Mouse (Mus musculus) kidney, postnatal 14 days (tissue): Measurements from ENCODE around the gene 9530003J23Rik.
"Not testable (repeated sequence)": the region's sequence is repeated elsewhere in the genome, so short reads cannot be mapped to it uniquely, and the experiment has no call there.

Experiments used
- DNase-seq: peaks from one replicate; pipeline ENCODE4 v3.0.0; 2022; ENCODE audit warnings: mixed read lengths

9530003J23Rik gene

DNA sequence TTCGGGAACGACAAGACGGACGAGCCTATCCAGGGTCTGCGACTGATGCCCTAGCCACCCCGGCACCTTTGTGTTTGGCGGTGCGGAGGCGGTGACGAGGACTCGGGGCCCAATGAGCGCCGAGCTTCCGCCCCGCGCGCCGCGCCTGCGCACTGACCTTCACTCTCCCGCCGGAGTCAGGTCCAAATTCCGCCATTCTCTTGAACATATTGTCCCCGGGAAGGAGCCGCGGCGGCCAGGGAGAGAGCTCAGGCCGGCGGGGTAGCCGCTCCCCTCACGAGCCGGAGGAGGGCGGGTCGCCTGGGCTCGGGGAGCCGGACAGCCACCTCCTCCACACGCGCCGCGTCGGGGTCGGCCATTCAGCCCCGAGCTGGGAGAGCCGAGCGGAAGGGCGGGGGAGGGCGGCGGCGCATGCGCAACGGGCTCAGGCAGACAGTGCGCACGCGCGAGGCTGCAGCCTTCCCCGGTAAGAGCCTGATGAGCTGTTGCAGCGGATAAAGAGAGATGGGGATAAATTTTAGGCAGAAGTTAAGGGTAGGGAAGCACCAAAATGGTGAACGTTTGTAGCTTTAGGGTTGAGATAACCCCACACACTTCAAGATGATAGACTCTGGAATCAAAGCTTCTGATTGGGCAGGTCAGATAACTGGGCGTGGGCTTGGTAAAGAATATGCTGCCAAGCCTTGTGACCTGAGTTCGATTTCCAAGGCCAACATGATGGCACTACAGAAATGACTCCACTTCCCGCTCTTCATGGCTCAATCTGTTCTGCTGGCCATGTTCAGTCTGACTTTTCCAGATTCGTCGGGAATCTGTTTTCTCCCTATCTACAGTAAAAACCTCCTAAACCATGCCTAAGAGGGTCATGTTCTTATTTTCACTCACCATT lies 14.2 kb downstream of the 9530003J23Rik start, which contains the start of gene Yeats4:
Yeats4 (minus strand) TSS at position 406 of the 889 bp plus-strand sequence.
- peak; percentile 96 for DNase-seq

DNA sequence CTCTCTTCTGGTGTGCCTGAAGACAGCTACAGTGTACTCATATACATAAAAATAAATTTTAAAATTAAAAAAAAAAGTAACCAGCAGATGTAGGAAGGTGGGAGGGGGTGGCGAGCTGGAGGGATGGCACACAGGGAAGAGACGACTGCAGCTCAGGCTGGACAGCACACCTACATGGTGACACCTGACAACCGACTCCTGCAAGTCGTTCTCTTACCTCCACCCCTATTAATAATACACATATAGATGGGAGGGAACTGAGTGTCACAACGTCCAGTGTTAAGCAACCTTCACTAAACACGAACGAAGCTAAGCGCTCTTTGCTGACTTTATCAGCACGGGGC lies 14.8 kb downstream of the 9530003J23Rik start:
- no peak for DNase-seq

DNA sequence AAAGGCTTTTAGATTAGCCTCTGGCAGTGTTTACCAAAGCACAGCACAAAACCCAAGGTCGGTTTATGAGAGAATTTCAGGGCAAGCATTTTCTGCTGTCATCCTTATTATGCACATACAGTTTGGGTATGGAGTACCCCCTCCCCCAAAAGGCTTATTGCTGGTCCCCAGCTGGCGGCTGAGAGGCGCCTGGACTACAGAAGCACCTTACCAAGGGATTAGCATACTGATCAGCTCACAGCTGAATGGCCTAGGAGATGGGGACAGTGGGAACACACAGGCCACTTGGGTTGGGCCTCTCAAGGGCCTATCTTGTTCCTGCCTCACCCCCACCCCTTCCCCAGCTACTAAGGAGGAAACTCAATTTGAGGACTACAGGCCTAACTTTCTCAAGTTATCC lies 15.7 kb downstream of the 9530003J23Rik start:
- no peak for DNase-seq

DNA sequence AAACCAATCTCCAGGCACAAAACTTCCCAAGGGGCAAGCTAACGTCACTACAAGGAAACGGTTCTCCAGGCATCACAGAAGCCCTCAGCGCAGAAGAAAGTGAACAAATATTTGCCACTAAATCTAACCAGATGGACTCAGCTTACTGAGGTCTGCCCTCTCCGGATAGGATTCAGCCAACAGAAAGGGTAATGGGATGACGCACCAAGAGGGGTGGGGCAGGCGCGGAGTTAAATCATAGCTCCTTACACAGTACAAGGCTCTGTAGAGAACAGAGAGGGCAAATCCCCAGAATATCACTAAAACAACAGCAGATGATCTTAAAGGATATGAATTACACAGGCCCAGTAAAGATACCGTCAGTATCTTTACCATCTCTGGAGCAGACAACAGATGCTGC lies 20.2 kb downstream of the 9530003J23Rik start:
- DNase-seq, result no peak

DNA sequence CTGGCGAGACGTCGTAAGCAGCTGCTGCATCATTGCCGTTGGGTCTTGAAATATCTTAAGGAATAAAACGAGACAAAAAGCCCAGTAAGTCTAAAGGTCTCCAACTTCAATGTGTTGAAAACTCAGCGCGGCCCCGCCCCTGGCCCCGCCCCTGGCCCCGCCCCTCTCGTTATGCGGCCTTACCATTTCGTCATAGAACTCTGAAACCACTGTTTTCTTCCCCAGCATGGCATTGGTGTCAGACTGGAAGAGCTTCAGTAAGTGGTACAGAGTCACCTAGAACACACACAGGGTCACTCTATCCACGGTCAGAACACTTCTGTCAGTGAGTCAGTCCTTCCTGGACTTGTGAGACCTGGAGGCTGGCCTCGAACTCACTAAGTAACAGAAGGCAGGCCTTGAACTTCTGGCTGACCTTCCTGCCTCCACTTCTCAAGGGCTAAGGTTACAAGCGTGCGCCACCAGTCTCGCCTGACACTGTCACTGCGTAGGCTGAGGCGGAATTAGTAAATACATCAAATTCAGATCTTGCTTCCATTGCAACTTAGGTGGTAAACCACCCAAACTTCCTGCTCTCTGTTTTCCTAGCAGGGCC lies 21.2 kb downstream of the 9530003J23Rik start:
- no peak for DNase-seq

DNA sequence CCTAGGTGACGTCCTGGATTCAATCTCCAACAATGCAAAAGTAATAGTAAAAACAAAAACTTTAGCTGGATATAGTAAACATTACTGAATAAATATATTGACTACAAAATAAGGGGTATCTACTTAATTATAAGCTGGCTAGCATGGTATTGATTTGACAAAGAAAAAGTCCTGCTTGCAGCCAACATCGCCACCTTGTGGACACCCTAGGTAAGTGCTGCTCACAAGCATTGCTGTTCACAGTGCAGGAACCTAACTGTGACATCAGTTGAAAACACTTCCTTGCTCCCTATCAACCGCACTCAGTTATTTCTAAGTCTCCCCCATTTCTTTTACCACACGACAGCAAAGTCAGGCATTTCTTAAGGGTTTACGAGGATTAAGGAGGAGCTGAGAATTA lies 21.7 kb downstream of the 9530003J23Rik start:
- peak; percentile 42 for DNase-seq

DNA sequence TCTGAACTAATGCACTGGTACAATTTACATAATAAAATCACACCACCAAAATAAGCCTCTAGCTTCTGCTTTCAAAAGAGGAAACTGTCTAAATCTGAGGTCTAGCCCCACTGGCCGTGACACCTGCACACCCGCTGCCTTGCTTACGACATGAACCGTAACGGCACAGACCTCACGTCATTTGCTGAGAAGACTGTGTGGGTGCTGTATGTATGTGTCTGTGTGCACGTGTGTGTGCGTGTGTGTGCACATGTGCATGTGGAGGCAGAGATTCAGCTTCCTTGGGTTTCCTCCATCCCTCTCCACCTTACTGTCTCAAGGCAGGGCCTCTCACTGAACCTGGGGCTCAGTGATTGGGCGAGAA lies 22.4 kb downstream of the 9530003J23Rik start:
- DNase-seq, result no peak

DNA sequence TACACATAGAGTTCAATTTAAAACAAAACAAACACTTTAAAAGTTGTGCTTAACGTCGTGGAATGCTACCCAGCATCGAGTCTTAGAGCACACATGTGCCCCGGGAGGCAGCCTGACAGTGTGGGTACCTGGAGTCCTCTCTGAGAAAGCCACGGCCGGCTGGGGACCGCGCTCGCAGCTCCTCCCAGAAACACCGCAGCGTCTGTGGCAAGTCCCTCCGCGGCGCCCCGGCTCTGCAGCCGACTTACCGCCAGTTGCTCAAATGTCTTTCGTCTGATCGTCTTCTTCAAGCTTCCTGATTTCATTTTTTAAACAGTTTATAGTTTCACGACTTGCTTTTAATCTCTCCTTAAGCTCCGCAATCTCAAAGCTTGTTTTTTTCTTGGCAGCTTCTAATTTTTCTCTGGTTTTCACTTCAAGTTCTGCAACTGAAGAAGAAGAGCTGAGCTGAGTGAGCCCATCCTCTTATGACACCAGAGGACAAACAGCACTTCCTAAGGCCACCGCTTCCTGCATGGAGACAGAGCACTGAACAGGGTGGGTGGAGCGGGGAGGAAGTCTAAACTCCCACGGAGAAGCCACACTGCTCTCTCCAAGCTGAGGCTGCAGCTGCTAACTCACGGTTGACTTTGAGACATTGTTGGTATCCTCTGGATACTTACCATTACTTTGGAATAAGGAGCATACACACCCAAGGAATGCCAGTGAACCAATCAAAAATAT lies 22.9 kb downstream of the 9530003J23Rik start:
- DNase-seq, result no peak

DNA sequence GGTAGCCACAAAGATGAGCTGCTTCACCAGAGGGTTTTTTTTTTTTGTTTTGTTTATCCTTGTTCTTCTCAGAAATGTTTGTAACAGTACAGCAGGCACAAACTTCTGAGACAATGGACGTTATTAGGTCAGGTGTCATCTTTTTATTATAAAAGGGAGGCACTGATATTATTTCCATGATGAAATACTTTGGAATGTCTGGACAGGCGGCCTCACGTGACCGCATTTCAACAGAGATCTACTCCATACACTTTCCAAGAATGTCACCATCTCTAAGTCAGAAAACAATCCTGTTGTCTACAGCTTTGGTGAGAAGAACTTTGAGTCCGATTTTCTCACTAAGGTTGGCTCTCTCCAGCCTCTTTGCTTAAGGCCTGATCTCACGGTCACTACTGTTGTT lies 27.5 kb downstream of the 9530003J23Rik start:
- no peak for DNase-seq

DNA sequence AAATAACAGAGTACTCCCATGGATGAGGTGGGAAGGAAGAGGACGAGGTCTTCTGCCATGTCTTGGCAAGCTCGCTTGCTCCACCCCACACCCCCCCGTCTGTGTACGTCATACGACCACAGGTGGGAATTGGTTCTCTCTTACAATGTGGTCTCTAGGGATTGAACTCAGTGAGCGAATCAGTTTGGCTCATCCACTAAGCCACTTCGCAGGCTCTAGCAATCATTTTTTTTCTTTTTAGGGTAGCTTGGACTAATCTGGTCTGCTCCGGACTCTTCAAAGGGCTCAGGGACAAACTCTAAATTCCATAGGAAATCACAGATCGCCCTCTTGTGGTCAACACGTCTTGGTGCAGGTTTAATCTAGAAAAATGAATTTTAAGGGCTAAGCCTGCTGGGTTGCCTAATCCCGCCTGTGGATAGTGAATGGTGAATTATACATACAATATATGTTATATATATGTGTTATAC lies 29.0 kb downstream of the 9530003J23Rik start:
- peak; percentile 69 for DNase-seq

DNA sequence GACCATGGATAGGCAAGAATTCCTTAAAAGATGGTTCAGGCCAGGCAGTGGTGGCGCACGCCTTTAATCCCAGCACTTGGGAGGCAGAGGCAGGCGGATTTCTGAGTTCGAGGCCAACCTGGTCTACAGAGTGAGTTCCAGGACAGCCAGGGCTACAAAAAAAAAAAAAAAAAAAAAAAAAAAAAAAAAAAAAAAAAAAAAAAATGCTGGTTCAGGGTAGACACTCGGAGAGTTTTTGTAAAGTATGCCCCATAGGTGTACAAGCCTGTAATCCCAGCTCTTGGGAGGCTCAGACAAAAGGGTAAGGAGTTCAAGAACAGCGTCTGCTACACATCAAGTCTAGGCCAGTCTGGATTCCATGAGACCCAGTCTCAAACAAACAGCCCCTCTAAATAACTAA lies 29.7 kb downstream of the 9530003J23Rik start:
- DNase-seq, result not testable (repeated sequence)

DNA sequence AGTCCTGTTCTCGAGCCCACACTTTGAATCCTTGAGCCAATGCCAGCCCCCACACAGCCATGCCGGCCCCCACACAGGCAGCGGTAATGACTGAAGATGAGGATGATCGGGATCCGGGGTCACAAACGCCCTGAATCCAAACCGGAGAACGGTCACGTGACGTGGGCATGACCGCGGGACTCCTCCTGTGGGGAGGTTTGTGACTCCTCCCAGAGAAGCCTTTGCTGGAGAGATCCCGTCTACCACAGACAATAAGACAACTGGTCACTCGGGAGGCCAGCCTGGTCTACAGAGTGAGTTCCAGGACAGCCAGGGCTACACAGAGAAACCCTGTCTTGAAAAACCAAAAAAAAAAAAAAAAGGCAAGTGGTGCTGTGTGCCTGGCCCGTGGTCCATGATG lies 30.3 kb downstream of the 9530003J23Rik start:
- DNase-seq, result no peak

DNA sequence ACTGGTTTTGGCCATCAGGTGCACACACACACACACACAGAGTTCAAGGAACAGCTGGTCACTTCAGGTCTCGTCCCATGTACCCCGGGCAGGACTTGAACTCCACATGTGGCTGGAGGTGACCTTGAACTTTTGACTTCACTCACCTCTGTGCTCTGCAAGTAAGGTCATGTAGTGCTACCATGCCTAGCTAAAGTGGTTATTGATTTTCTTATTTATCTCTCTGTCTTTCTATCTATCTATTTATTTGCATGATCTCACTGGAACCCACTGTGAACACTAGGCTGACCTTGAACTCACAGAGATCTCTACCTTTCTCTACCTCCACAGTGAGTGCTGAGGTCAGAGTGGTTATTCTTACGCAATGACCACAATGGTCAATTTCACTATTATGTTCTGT lies 32.4 kb downstream of the 9530003J23Rik start:
- no peak for DNase-seq

DNA sequence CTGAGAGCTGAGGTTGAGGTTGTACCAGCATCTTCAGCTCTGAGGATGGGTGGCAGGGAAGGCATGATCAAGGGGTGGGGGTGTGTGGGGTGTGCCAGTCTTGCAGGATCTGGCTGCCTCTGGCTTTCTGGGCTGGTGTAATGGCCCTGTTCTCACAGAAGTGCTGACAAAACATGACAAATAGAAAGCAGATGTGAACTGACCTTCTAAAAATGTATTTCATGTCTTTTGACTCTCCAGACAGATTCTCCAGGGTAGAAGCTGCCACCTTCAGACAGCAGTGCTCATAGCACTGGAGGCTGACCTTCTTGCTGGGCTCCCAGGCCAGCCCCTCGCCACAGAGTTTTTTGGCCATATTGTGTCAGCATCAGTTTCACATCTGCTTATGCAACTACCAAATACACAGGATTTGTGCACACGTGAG lies 34.9 kb downstream of the 9530003J23Rik start:
- no peak for DNase-seq

DNA sequence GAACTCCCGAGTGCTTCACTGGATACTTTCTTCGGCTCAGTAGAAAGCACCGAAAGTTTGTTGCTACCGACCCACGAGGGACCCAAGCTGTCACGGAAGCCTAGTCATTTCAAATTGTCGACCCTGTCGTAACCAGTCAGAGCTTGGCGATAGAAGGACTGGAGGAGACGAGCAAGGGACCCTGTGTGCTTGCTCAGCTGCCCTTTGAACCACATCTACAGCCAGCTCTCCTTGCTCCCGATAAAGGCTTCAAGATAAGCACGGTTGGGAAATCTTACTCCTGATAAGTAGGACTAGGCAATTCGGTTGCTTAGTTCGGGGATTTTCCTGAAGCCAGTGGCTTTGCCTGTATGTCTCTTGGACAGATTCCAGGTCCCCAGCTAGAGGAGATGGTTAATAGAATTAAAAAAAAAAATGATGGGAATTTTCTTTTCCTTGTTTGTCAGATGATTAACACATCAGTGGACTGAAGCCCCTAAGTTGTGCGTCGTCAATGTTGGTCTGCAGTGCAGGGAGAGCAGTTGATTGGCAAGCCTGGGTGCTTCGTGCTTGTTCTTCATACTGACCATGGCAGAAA lies 35.4 kb downstream of the 9530003J23Rik start:
- no peak for DNase-seq

DNA sequence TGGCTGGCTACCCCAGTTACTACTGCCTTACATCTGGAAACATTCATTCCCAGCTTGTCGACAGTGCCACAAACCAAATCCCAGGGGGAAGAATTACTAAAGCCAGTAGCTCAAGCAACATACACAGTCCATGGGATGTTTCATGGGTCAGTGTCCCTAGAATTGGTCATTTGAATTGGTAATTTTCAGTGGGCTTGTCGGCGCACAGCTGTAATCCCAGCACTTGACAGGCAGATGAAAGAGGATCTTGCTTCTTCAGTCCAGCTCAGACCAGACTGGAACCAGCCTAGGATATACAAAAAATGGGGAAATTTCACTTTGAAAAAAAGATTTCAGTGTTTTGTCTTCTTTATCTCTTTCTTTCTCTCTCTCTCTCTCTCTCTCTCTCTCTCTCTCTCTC lies 38.8 kb downstream of the 9530003J23Rik start:
- no peak for DNase-seq

DNA sequence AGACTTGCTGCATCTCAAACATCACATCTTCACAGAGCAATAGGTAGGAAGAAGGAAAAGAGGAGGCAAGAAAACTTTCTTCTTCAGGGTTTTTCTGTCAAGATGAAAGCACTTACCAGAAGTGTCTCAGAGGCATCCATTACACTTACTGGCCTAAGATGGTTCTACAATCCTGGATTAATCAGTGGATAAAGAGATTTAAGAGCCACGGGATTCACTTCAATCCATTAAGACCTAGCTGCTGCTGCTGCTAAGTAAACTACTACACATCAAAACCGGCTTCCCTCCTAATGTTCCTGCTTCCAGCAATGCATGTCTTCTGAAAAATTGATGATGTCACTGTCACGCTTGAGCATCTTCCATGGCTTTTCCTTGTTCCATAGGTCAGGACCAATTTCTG lies 41.8 kb downstream of the 9530003J23Rik start:
- no peak for DNase-seq

DNA sequence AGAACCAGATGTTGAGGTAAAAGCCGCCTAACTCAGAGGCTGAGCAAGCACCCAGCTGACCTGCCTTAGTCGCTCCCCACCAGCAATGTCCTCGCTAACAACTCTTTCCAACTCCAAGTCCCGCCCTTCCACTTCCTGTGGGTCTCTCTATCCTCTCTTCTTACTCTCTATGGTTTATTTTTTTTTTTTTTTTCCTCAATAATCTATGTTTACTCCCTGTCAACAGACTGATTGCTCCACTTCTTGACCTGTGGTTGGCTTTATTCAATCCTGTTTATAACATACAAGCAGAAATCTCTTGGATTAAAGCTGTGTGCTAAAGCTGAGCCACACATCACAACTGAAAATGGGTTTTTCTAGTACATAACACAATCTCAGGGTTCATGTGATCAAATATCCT lies 42.8 kb downstream of the 9530003J23Rik start:
- no peak for DNase-seq

DNA sequence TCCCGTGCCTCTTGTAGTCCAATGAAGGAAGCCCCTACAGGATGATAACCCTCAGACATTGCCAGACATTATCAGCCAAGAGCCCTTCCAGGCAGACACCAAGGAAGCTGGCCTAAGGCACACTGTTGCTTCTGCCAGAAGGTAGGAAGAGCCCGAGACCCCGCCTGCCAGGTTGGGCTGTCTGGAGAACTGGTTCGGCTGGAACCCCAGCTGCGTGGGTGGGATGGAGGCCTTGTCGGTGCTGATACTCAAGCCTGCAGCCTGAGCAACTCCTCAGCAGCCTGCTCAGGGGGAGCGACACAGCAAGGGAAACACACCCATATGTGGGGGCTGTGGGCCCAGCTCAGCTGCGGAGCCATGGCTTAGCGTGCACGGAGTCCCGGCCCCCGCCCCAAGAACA lies 43.5 kb downstream of the 9530003J23Rik start:
- DNase-seq, result no peak

DNA sequence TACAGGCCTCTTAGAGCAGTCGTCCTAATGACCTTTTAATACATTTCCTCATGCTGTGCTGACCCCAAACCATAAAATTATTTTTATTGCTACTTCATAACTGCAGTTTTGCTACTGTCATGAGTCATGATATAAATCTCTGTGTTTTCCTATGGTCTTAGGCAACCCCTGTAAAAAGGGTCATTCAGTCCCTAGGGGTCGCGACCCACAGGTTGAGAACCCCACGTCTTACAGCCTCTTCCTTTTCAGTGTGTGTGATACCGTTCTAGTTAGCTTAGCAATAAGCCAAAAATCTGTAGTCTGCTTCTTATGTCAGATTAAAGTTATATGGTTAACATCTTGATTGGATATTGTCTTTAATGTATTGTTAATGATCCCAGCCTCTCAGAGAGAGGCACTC lies 45.1 kb downstream of the 9530003J23Rik start:
- DNase-seq, result no peak

DNA sequence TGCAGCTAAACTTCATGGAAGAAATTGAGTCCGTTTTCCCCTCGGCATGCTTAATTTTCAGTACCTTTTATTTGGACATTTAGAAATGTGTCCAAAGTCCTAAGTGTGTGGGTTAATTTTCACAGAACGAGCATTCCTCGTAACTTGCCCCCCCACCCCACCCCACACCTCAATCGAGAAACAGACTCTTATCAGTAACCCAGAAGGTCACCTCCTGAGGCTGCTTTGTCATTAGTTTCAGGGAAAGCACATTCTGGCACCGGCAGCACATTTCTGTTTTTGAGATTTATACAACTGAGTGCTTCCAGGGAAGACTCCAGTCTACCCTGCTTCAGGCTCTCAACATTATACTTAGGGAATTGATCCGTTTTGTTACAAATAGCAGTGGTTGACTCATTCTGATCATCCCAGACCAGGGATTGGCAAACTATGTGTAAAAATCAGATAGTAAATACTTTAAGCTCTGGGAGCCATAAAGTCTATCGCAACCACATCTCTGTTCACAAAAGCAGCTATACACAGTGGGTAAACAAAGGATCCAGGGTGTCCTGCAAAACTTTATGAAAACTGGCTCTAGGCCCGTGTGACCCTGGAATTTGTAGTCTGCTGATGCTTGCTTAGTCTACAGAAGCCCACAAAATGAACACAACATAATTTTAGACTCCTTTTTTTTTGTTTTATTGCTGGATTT lies 53.0 kb downstream of the 9530003J23Rik start:
- no peak for DNase-seq
